Mouse (Mus musculus) C2C12 (cell line): ENCODE results near the gene Gse1. TPM values are rescaled to one million over a fixed set of nuclear protein-coding genes. Genes with fewer than 3 reads are reported as not detected.

Experiments
- H3K27me3 ChIP-seq: one replicate; pipeline ENCODE4 v1.6.1; 2011; ENCODE audit not compliant: control insufficient read depth, insufficient read depth, insufficient read length
- H3K36me3 ChIP-seq: one replicate; pipeline ENCODE4 v1.6.1; 2011; ENCODE audit not compliant: control insufficient read depth, insufficient read depth
- H3K4me3 ChIP-seq: one replicate; pipeline ENCODE4 v1.5.1; 2011; ENCODE audit warnings: mild to moderate bottlenecking, control low read depth; ENCODE audit not compliant: poor library complexity, insufficient read depth, severe bottlenecking
- H3K79me2 ChIP-seq: one replicate; pipeline ENCODE4 v1.6.1; 2011; ENCODE audit not compliant: control insufficient read depth, insufficient read depth
- H3K79me3 ChIP-seq: one replicate; pipeline ENCODE4 v1.6.1; 2011; ENCODE audit warnings: low read depth, control low read depth
- H3ac ChIP-seq: one replicate; pipeline ENCODE3; 2011; ENCODE audit warnings: low read depth; ENCODE audit not compliant: control insufficient read depth, insufficient read length
- CEBPB ChIP-seq: IDR thresholded peaks from one replicate; pipeline ENCODE4 v1.6.1; 2011; ENCODE audit warnings: low read depth, mild to moderate bottlenecking, control low read depth, moderate library complexity
- CTCF ChIP-seq: IDR thresholded peaks from one replicate; pipeline ENCODE4 v1.5.1; 2011; ENCODE audit not compliant: control insufficient read depth, insufficient read depth, insufficient read length
- FOSL1 ChIP-seq: IDR thresholded peaks from one replicate; pipeline ENCODE4 v1.8.0; 2011; ENCODE audit warnings: mild to moderate bottlenecking, low read length; ENCODE audit not compliant: poor library complexity, insufficient read depth, severe bottlenecking
- MAX ChIP-seq: IDR thresholded peaks from one replicate; pipeline ENCODE4 v1.6.1; 2011; ENCODE audit warnings: mild to moderate bottlenecking, control low read depth
- MYOD1 ChIP-seq: IDR thresholded peaks from one replicate; pipeline ENCODE4 v1.6.1; 2011; ENCODE audit warnings: low read depth; ENCODE audit not compliant: control insufficient read depth, insufficient read length
- MYOG ChIP-seq: IDR thresholded peaks from one replicate; pipeline ENCODE4 v1.6.1; 2011; ENCODE audit not compliant: control insufficient read depth, insufficient read length; ENCODE audit errors: extremely low read depth
- USF1 ChIP-seq: IDR thresholded peaks from one replicate; pipeline ENCODE4 v1.6.1; 2011; ENCODE audit warnings: low read depth, mild to moderate bottlenecking, control low read depth, moderate library complexity
- polyA plus RNA-seq: library from polyadenylated mRNA; unstranded; fragments of >200 nt; fragmentation: generic; extraction: Trizol; gene quantifications from one replicate; pipeline ENCODE4 v1.2.1, GENCODE M21; 2012; ENCODE audit warnings: missing spikeins

The Gse1 gene
- polyA plus RNA-seq, 1 experiment: 15.6 TPM

DNA sequence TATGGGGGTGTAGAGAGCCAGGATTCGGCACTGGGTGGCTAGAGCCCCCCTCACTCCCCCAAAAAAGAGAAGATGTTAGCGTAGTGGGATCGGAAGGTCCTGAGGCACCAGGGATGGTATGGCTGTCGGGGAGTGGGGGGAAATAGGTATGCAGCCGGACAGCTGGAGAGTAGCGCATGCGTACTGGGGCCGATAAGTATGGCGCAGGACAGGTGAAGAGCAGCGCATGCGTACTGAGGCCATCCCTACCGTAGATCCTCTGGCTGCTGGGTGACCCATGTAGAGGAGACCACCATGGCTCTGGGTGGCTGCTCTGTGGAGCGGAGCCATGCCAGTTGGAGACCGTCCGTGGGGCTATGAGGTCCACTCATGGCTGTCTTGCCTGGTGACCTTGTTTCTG is 268.2 kb downstream of the Gse1 start:
- no peak for TF ChIP-seq MAX
- TF ChIP-seq CTCF: no peak
- TF ChIP-seq MYOG: no peak
- TF ChIP-seq MYOD1: no peak
- TF ChIP-seq FOSL1: no peak
- TF ChIP-seq USF1: no peak
- no peak for TF ChIP-seq CEBPB
- H3K79me2 ChIP-seq: peaks cover 94% of the 10 kb centered on the region
- no peak overlapping the region for H3ac ChIP-seq
- no peaks in the 10 kb centered on the region for H3K27me3 ChIP-seq
- H3K36me3 ChIP-seq: no peaks in the 10 kb centered on the region
- no peak overlapping the region for H3K4me3 ChIP-seq
- peaks cover 30% of the 10 kb centered on the region for H3K79me3 ChIP-seq

DNA sequence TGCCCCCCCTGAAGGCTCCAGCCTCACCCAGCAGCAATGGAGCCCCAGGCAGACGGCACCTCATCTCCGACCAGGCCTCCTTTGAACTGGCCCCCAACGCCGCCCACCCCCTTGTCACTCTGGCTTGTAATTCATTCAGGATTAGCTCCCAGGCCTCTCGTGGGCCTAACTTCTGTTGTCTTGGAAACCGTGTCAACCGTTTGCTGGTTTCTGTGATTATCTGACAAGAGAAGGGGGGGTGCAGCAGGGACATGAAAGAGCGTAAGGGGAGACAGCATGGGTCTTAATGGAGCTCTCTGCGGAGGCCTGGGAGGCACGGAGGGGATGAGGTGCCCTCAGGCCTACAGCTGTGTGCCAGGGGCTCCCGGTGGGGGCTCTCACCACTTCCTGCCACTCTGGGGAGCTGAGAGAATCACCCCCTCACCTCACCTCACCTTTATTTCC is 269.3 kb downstream of the Gse1 start:
- H3K27me3 ChIP-seq: no peaks in the 10 kb centered on the region
- H3K79me3 ChIP-seq: peaks cover 28% of the 10 kb centered on the region
- H3K36me3 ChIP-seq: no peaks in the 10 kb centered on the region
- no peak overlapping the region for H3ac ChIP-seq
- H3K79me2 ChIP-seq: peaks cover 93% of the 10 kb centered on the region
- TF ChIP-seq CEBPB: no peak
- no peak for TF ChIP-seq MYOD1
- no peak for TF ChIP-seq MAX
- H3K4me3 ChIP-seq: no peak overlapping the region

GRCm38 (mm10) chr8:120498349-120498831 is 270.1 kb downstream of the Gse1 start:
- H3K79me2 ChIP-seq: peaks cover 93% of the 10 kb centered on the region
- H3K79me3 ChIP-seq: peaks cover 28% of the 10 kb centered on the region
- H3K36me3 ChIP-seq: no peaks in the 10 kb centered on the region
- H3K4me3 ChIP-seq: no peak overlapping the region
- H3ac ChIP-seq: peak overlapping the region; percentile 50
- TF ChIP-seq MYOG: no peak
- no peak for TF ChIP-seq CEBPB
- TF ChIP-seq MYOD1: no peak
- H3K27me3 ChIP-seq: no peaks in the 10 kb centered on the region

DNA sequence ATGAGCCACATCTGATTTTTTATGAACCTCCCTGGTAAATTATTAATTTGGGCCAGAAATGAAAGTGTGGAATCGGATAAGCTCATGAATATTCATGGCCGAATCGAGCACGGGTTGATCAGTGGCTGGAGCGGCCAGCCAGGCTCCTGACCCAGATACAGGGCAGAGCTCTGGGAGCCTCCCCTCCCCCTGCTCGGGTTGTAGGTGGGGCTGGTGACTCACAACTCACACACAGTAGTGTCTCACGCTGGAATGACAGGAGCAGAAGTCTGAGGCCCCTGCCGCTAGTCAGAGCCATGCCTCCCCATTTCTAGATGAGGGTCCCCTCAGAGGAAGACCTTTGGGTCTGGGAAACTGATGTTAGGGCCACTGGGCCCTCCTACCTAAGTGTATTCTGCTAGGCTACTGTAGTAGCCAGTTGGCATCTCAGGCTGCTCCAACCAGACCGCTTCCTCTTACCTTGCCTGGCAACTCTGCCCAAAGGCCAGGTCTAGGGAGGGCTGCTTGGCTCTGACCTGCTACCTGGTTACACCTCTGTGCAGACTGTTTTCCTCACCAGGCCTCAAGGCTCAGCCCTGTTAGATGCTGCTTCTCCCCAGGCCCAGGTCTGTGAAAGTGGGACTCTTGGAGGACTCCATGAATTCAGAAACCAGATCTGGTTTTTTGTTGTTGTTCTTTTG is 270.8 kb downstream of the Gse1 start:
- H3K79me3 ChIP-seq: peaks cover 26% of the 10 kb centered on the region
- peaks cover 93% of the 10 kb centered on the region for H3K79me2 ChIP-seq
- H3ac ChIP-seq: peak overlapping the region; percentile 50
- no peaks in the 10 kb centered on the region for H3K27me3 ChIP-seq
- TF ChIP-seq CEBPB (no peak), MYOD1 (peak; percentile 54), FOSL1 (no peak)
- no peaks in the 10 kb centered on the region for H3K36me3 ChIP-seq
- H3K4me3 ChIP-seq: no peak overlapping the region

GRCm38 (mm10) chr8:120500701-120501261 is 272.5 kb downstream of the Gse1 start:
- Histone ChIP-seq H3K79me3 (peaks cover 25% of the 10 kb centered on the region), H3ac (no peak overlapping the region), H3K27me3 (no peaks in the 10 kb centered on the region), H3K79me2 (peaks cover 89% of the 10 kb centered on the region), H3K36me3 (no peaks in the 10 kb centered on the region), H3K4me3 (no peak overlapping the region)
- TF ChIP-seq MYOG: no peak
- no peak for TF ChIP-seq CEBPB
- TF ChIP-seq FOSL1: no peak
- no peak for TF ChIP-seq MAX
- no peak for TF ChIP-seq CTCF
- no peak for TF ChIP-seq USF1
- no peak for TF ChIP-seq MYOD1

DNA sequence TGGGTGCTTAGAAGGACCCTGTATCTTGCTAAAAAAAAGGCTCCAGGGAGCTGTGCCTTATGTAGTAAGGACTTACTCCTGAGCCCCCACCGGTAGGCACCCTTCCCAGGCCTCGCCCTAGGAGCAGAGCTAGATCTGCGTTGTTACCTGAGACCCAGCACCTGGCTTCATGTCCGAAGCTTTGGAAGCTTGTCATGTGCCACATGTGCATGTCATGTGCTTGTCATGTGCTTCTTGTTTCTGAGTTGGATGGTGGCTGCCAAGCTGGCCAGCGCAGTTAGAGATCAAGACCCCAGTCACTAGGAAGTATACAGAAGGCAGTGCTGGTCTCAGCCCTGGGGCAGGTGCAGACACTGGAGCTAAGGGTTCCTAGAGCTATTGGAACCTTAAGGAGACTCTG is 273.2 kb downstream of the Gse1 start:
- H3K4me3 ChIP-seq: no peak overlapping the region
- H3K27me3 ChIP-seq: no peaks in the 10 kb centered on the region
- TF ChIP-seq CEBPB (no peak), MYOG (no peak), USF1 (no peak), MYOD1 (no peak), MAX (no peak), FOSL1 (no peak), CTCF (no peak)
- no peaks in the 10 kb centered on the region for H3K36me3 ChIP-seq
- H3ac ChIP-seq: no peak overlapping the region
- H3K79me3 ChIP-seq: peaks cover 20% of the 10 kb centered on the region
- peaks cover 89% of the 10 kb centered on the region for H3K79me2 ChIP-seq

DNA sequence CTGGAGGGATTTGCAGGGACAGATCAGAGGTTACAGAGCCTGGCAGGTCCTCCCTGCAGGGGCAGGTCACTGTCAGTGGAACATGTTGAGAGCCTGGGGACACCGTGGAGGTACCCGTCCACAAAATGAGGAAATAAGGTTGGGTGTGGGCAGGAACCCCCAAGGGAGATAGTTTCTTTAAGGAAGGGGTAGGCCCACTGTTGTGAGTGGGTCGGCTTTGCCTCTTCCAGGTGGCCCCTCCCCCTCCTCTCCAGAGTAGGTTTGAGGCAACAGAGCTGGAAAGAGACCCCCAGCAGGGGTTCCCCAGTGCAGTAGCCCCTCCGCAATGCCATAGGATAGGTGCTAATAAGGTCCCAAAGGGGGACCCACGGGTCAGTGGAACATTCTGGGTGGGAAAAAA is 274.2 kb downstream of the Gse1 start:
- Histone ChIP-seq H3K27me3 (no peaks in the 10 kb centered on the region), H3K36me3 (no peaks in the 10 kb centered on the region), H3K79me2 (peaks cover 88% of the 10 kb centered on the region), H3K4me3 (no peak overlapping the region), H3ac (no peak overlapping the region), H3K79me3 (peaks cover 14% of the 10 kb centered on the region)
- TF ChIP-seq MYOG (no peak), MAX (no peak), USF1 (no peak), CEBPB (no peak), MYOD1 (no peak), FOSL1 (no peak), CTCF (no peak)
